Mouse (Mus musculus) spleen, embryonic (tissue): ENCODE results near the gene Acox3.

Experiments used
- CTCF ChIA-PET: fragments of 350-600 bp; sonication (Branson Sonifier 250); formaldehyde crosslinking; loops from one replicate; lab custom pipeline; 2022; lab: Charles Lee

Acox3 gene

GRCm38 (mm10) chr5:35609971-35610370 is 27.1 kb downstream of the Acox3 start:
- CTCF ChIA-PET, result no interaction called here

DNA sequence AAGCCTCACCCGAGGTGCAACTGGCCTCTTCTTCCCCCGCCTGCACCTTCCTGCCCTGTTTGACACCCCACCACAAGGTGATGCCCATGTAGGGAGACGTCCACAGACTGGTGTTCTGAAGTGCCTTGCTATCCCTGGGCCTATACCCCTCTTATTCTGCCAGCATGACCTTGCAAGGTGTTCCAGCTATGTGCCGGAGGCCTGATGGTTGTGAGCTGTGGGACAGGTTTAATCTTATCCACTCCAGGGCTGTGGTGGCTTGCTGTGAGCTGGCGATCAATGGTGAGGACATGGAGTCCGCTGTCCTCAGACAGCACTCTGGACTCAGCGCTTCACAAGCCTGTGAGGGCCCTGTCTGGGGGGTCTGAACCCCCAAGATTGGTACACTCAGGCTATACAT is 27.5 kb downstream of the Acox3 start:
- CTCF ChIA-PET, result no interaction called here

DNA sequence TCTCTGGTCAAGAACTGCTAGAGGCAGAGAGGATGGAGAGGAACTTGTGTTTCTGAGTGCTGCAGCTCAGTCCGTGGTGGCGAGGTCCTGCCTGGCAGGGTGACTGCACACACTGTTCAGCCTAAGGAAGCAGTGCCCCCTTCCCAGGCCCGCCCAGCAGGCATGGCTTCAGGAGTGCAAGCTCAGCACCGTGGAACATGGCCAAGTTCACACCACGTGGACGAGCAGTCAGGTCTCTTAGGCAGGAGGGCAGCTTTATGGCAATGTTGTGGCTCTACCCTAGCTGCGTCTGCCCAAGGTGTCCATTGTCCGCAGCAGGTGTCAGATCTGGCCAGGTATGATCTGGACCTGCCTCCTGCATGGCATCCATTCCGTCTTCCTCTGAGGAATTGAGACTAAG is 28.3 kb downstream of the Acox3 start:
- CTCF ChIA-PET, result no interaction called here

DNA sequence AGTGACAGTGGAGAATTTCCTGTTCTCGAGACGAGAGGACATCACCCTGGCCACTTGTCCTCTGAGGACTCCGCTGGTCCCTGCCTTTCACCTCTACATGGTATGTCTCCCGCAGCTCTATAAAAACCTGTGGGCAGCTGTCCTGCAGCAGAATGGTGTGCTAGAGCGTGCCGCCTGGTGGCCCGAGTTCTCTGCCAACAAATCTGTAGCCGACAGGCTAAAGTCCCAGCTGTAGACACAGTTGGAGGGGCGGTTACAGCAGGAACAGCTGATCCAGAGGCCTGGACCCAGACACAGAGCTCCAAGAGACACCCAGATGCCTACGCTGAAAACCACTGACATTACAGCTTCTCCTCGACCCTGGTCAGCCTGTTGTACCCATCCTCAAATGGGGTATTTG is 29.1 kb downstream of the Acox3 start:
- CTCF ChIA-PET, result no interaction called here

GRCm38 (mm10) chr5:35612722-35613121 is 29.9 kb downstream of the Acox3 start:
- CTCF ChIA-PET, result no interaction called here

GRCm38 (mm10) chr5:35616943-35617342 is 34.1 kb downstream of the Acox3 start:
- CTCF ChIA-PET, result interaction anchor here (0.7 kb wide), 1 partner anchor 273 kb away, joined by 7 read pairs; no protein-coding TSS in a partner anchor

DNA sequence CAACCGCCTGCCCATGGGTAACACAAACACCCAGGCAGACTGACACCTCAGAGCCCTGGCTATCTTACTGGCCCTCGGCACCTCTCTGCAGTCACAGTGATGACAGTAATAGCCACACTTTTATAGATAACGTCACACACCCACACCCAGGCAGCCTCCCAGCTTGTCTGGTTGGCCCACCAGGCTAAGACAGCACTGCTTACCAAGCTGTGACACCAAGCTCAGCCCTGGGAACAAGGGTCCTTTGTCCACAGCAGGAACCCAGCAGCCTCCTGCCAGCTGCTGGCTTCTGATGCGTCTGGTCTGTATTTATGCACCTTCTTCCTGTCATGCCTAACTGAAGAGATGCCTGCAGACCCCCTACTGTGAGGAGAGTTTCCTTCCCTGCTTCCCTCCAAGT is 38.3 kb downstream of the Acox3 start:
- CTCF ChIA-PET, result no interaction called here

- CTCF ChIA-PET, result no interaction called here
Observed at GRCm38 (mm10) chr5:35623831-35624230, 41.0 kb downstream of the Acox3 start.

GRCm38 (mm10) chr5:35624751-35625239 is 42.0 kb downstream of the Acox3 start:
- CTCF ChIA-PET, result interaction anchor here (0.7 kb wide), 1 partner anchor 17 kb away, joined by 3 read pairs; no protein-coding TSS in a partner anchor

DNA sequence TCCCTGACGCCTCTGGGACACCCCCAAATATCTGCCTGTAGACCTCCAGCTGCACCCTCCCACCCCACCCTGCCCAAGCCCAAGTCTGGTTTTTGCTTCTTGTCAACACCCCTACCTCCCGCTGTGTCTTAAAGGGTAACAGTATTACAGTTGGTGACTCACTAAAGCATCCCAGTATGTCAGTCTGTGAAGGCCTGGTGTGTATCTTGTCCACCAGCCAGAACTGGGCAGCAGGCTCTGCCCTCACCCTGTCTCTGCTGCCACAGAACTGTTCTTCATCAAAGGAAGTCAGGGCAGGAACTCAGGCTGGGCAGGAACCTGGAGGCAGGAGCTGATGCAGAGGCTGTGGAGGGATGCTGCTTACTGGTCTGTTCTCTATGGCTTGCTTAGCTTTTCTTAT is 43.6 kb downstream of the Acox3 start:
- CTCF ChIA-PET, result interaction anchor here (0.5 kb wide), 1 partner anchor 28 kb away, joined by 4 read pairs; no protein-coding TSS in a partner anchor

- CTCF ChIA-PET, result no interaction called here
Observed at GRCm38 (mm10) chr5:35627307-35627840, 44.5 kb downstream of the Acox3 start.

DNA sequence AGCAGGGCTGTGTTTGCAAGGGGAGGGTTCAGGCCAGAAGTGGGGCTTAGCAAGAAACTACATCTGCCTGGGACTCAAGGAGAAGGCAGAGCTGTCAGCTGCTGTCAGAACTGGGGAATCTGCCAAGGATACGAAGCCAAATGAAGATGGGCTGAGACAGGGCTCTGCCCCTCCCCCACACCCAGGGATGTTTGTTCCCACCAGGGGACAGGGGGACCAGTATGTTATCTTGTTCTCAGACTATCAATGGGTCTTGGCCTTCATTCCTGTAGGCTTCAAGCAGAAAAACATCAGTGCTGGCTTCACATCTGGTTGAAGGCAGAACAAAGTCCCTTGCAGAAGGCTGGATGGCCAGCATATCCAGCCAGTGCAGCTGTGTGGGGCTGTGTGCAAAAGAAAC is 45.8 kb downstream of the Acox3 start:
- CTCF ChIA-PET, result no interaction called here

DNA sequence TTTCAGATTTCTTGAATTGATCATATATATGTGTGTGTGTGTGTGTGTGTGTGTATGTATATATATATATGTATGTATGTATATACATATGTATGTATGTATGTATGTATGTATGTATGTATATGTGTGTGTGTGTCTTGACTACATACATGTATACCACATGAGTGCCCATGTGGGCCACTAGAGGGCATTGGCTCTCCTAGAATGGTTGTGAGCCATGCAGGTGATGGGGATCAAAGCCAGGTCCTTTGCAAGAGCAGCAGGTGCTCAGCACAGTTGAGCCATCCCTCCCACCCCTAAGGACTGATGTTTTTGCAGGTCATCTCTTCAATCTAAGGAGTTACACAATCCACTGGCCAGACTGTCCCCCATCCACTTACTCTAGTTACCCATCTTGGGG is 46.5 kb downstream of the Acox3 start:
- CTCF ChIA-PET, result no interaction called here

DNA sequence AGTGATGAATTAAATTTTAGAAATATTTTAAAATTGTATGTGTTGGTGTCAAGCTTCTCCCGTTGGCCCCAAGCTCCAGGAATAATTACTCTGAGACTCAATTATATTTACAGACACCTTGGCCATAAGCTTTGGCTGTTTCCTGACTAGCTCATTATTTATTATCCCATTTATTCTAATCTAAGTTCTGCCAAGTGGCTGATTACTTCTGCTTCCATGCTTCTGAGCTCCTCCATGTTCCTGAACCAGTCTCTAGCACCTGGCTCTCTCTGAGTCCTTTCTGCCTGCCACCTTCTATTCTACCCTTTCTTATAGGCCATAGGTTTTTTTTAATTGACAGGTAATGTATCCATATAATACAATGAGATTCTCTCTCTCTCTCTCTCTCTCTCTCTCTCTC is 47.9 kb downstream of the Acox3 start:
- CTCF ChIA-PET, result interaction anchor here (0.7 kb wide), 1 partner anchor 1319 kb away, joined by 4 read pairs; no protein-coding TSS in a partner anchor

- CTCF ChIA-PET, result interaction anchor here (0.7 kb wide), 1 partner anchor 1318 kb away, joined by 4 read pairs; no protein-coding TSS in a partner anchor
Observed at GRCm38 (mm10) chr5:35631224-35631623, 48.4 kb downstream of the Acox3 start.

- CTCF ChIA-PET, result no interaction called here
Observed at GRCm38 (mm10) chr5:35631755-35632154, 48.9 kb downstream of the Acox3 start.

DNA sequence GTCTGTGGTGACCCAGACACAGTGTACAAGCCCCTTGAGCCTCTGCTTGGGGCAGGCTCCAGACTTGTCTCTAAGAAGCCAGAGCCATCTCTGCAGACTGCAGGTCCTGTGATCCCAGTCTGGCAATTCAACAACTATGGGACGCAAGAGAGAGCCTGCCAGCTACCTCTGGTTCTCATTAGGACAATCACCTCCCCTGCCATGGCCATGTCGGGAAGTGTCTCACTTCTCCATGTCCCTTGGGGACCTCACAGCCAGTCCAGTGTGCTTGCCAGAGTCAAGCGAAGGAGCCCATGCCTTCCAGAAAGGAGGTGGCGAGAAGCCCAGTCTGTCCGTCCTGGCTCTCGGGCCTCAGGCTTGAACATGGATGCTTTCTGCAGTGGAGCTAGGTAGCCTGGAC is 50.0 kb downstream of the Acox3 start:
- CTCF ChIA-PET, result no interaction called here

GRCm38 (mm10) chr5:35636016-35636415 is 53.2 kb downstream of the Acox3 start:
- CTCF ChIA-PET, result no interaction called here

DNA sequence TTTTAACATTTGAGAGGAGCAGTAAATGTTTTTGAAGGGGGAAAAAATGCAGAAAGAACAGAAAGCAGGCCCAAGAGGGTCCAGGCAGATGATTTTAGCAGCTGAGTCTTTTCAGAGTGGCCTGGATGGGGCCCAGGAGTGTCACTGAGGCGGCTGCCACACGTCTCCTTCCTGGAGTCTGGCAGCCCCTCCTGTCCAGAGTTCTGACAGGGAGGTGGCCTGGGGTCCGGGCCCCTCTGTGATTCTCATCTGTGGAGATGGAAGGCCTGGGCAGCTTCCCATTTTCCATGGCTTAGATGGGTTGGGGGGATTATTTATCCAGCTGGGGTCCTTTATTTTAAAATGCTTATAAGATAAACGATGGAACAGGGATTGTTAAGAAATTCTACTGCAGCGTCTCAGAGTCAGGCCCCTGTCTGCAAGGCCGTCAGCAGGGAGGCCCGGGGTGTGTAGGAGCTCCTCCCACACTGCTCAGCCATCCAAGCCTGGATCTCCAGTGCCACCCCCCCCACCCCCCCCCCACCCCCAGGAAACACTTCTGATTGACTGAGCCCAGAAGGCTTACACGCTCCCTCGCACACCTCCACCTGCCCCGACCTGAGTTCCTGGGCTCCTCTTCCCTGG is 59.2 kb downstream of the Acox3 start:
- CTCF ChIA-PET, result no interaction called here

DNA sequence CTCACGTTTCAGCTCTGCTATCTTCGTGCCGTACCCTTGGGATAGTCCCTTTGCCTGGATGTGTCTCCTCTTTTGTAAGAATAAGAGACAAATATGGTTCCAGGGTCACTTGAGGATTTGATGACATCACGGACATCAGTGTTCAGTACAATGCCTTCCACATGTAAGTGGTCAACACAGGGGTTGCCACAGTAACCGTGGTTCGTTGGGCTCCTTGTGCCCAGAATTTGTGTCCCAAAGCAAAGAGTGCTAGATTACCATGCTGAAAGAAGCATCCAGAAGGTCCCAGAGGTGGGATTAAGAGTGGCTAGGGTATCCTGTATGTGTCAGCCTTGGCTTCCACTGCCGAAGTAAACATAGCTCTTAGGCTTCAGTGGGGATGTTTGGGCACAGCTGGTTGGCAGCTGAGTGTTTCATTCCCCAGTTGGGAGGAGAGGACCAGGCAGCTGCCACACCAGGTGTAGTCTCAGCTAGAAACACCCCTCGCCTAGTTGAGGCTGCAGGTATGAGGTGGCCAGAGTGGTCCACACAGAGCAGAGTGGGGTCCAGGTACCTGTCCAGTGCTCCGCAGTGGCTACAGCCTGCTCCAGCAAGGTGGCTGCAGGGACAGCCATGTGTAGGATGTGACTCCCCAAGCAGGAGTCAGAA is 60.7 kb downstream of the Acox3 start:
- CTCF ChIA-PET, result interaction anchor here (0.6 kb wide), 1 partner anchor 372 kb away, joined by 39 read pairs; no protein-coding TSS in a partner anchor

DNA sequence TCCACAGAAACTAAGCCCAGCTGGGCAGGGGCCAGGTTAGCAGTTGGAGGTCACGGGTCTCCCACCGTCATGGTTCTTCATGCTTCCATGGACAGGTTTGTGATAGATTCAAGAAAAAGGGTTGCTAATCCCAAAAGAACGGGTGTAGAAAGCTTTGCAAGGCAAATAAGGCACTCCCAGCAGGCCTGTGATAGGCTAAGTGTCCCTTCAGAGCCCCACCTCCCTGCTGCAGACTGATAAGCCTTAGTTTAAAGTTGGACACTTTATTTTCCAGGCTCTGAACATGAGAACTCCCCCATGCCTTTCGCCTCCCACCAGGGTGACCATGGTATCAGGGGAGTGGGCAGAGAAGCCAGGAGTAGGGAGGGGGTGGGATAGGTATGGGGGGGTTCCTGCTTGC is 61.2 kb downstream of the Acox3 start:
- CTCF ChIA-PET, result no interaction called here

DNA sequence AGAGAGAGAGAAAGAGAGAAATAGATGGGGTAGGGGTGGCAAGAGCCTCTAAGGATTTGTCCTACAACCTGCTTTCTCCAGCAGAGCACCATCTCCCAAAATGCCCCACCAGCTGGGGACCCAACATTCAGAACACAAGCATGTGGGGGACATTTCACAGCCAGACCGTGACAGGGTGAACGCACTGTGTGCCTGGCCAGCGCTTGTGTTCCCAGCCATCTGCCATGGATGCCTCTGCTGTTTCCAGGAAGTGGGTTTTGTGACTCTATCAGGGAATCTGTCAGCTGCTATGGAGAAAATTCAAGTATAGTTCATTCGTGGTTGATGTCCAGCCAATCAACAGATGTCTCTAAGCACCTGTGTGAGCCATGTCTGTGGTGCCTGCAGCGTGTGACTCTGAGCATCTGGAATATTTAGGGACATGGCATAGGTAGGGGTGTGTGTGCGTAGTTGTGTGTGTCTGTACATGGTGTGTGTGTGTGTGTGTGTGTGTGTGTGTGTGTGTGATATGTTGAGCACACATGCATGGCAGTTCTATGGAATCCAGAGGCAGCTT is 63.2 kb downstream of the Acox3 start:
- CTCF ChIA-PET, result no interaction called here
